Mouse (Mus musculus) liver, embryonic 15.5 days (tissue): Measurements from ENCODE around the gene Ggt7. TPM values are rescaled to one million over a fixed set of nuclear protein-coding genes. Genes with fewer than 3 reads are reported as not detected.
"Not testable (repeated sequence)": the region's sequence is repeated elsewhere in the genome, so short reads cannot be mapped to it uniquely, and the experiment has no call there.

ENCODE experiments used
- ATAC-seq: fragments of 200-750 bp; cut with Nextera tagmentation; 2 replicates; pipeline ENCODE4 v1.8.0; 2017; ENCODE audit warnings: moderate number of reproducible peaks, mild to moderate bottlenecking, moderate library complexity; ENCODE audit not compliant: insufficient read depth
- H3K27ac ChIP-seq: fragments of 300-500 bp; sonication (generic); replicated peaks from 2 replicates; pipeline ENCODE4 v1.5.1; 2015; ENCODE audit warnings: mild to moderate bottlenecking, inconsistent platforms
- H3K27me3 ChIP-seq: fragments of 300-500 bp; sonication (generic); 2 replicates; pipeline ENCODE4 v1.6.1; 2015; ENCODE audit warnings: mild to moderate bottlenecking, inconsistent platforms
- H3K36me3 ChIP-seq: fragments of 300-500 bp; sonication (generic); replicated peaks from 2 replicates; pipeline ENCODE4 v1.6.1; 2015; ENCODE audit warnings: moderate library complexity, mild to moderate bottlenecking, inconsistent platforms
- H3K4me1 ChIP-seq: fragments of 300-500 bp; sonication (generic); replicated peaks from 2 replicates; pipeline ENCODE4 v1.6.1; 2015; ENCODE audit warnings: inconsistent platforms
- H3K4me2 ChIP-seq: fragments of 300-500 bp; sonication (generic); 2 replicates; pipeline ENCODE4 v1.6.1; 2015; ENCODE audit warnings: moderate library complexity, mild to moderate bottlenecking, inconsistent platforms
- H3K4me3 ChIP-seq: fragments of 300-500 bp; sonication (generic); replicated peaks from 2 replicates; pipeline ENCODE4 v1.5.1; 2015; ENCODE audit warnings: mild to moderate bottlenecking, inconsistent platforms
- H3K9ac ChIP-seq: fragments of 300-500 bp; sonication (generic); 2 replicates; pipeline ENCODE4 v1.6.1; 2015; ENCODE audit warnings: moderate library complexity, mild to moderate bottlenecking, inconsistent platforms
- H3K9me3 ChIP-seq: fragments of 300-500 bp; sonication (generic); replicated peaks from 2 replicates; pipeline ENCODE4 v1.6.1; 2016; ENCODE audit warnings: inconsistent platforms
- WGBS: fragments of 180-500 bp; shearing (Covaris S2); methylation state at CpG from one replicate; pipeline ENCODE4 v1.1.7; 2015; ENCODE audit warnings: mixed read lengths; ENCODE audit not compliant: insufficient replicate concordance; 5-methylcytosine and 5-hydroxymethylcytosine counted together
- polyA plus RNA-seq: library from polyadenylated mRNA; unstranded; fragments of >200 nt; fragmentation: Nextera tagmentation; extraction: Ambion mirVana; gene quantifications from 2 replicates; pipeline ENCODE4 v1.2.1, GENCODE M21; 2015

The Ggt7 gene
- 0.29 and 0.36 TPM in 2 replicates for polyA plus RNA-seq

GRCm38 (mm10) chr2:155517455-155518423 lies at the start of gene Ggt7, which contains the start of gene Acss2:
TSS of gene Ggt7 (minus strand) at chr2:155518237.
TSS of gene Acss2 (plus strand) at chr2:155517948.
- Histone ChIP-seq H3K9me3 (no peaks in the 10 kb centered on the region), H3K27ac (peak within 1 kb of the TSS; percentile 86), H3K27me3 (peaks cover 36% of the 10 kb centered on the region), H3K4me1 (peaks cover 28% of the 10 kb centered on the region), H3K9ac (peak within 1 kb of the TSS; percentile 79), H3K36me3 (peaks cover 5% of the 10 kb centered on the region; the same call in 1 of the 2 replicates), H3K4me2 (peak within 1 kb of the TSS; percentile 81), H3K4me3 (peak within 1 kb of the TSS; percentile 79)
- WGBS, result 2% methylated on average over 70 of the region's 70 CpGs
- ATAC-seq, result peak; percentile 97

DNA sequence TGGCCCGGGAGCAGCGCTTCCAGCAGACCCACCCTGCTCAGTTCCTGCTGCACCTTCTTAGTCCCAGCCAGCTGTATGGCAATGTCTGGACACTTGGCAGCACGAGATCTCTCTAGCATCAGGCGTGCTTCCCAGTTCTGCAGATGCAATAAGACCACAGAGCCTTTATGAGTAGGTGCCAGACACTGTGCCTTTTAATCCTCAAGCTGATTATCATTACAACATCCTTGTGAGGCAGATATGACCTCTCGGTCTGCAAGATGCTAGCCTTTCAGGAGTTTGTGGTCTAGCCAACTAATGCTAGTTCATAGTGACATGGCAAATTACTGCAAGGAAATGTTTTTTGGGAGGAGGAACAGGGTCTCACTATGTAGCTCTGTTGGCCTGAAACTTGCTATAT lies 49.7 kb upstream of the Ggt7 start:
- Histone ChIP-seq H3K9me3 (no peaks in the 10 kb centered on the region), H3K27me3 (no peaks in the 10 kb centered on the region), H3K27ac (no peak overlapping the region), H3K4me2 (no peak overlapping the region), H3K4me1 (no peaks in the 10 kb centered on the region; the same call in 1 of the 2 replicates), H3K36me3 (peaks cover 88% of the 10 kb centered on the region), H3K9ac (no peak overlapping the region), H3K4me3 (no peak overlapping the region)
- ATAC-seq, result no peak
- WGBS, result 59% methylated on average over 5 of the region's 5 CpGs

DNA sequence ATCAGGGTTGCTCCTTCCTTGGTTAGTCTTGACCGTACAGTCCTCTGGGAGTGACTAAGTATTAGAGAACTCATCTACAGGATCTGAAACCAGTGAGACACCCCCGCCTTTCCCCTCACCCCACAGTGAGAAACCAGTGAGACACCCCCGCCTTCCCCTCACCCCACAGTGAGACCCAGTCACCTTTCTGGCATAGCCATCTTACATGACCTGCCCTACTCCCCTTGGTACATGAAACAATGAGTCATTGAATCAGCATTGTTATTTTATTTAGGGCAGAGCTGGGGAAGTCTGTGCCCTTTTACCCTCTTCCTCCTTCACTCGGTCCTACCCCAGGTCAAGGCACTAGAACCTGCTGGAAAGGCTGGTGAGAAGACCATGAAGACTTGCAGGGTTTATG lies 44.9 kb upstream of the Ggt7 start:
- 67% methylated on average over 4 of the region's 4 CpGs for WGBS
- peaks cover 89% of the 10 kb centered on the region for H3K36me3 ChIP-seq
- H3K4me3 ChIP-seq, result no peak overlapping the region
- H3K9ac ChIP-seq, result no peak overlapping the region
- H3K4me2 ChIP-seq, result no peak overlapping the region
- no peaks in the 10 kb centered on the region for H3K4me1 ChIP-seq
- no peaks in the 10 kb centered on the region for H3K27me3 ChIP-seq
- ATAC-seq, result no peak
- H3K27ac ChIP-seq, result no peak overlapping the region
- H3K9me3 ChIP-seq, result no peaks in the 10 kb centered on the region

GRCm38 (mm10) chr2:155562209-155562608 lies 44.2 kb upstream of the Ggt7 start:
- Histone ChIP-seq H3K27ac (no peak overlapping the region), H3K36me3 (peaks cover 82% of the 10 kb centered on the region), H3K9me3 (no peaks in the 10 kb centered on the region), H3K4me3 (no peak overlapping the region), H3K4me1 (no peaks in the 10 kb centered on the region), H3K9ac (no peak overlapping the region), H3K4me2 (no peak overlapping the region), H3K27me3 (no peaks in the 10 kb centered on the region)
- ATAC-seq, result no peak
- WGBS, result 25% methylated on average over 1 of the region's 1 CpGs

DNA sequence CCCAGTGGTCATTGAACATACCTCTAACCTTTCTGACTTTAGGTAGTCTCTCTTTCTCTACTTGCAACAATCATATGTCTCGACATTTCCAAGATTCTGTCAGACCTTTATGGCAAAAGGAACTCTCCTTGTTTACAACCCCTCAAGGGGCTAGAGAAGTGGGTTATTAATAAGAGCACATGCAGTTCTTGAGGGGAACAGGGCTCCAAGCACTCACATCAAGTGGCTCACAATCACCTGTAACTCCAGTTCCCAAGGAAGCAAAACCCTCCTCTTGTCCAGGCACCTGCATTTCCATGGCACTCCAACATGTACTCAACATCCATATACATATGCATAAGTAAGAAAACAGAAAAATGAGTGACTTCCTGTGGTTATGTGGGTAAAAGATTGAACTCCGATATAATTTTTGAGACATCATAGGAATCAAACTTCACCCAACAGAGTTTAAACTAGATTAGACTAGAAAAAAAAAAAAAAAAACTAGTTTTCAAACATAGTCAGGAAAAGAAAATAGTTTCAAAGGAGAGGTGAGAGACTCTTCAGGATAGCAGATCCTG lies 36.5 kb upstream of the Ggt7 start:
- H3K27ac ChIP-seq, result no peak overlapping the region
- H3K4me1 ChIP-seq, result peaks cover 13% of the 10 kb centered on the region
- no peaks in the 10 kb centered on the region for H3K27me3 ChIP-seq
- no peak overlapping the region for H3K4me3 ChIP-seq
- H3K9me3 ChIP-seq, result no peaks in the 10 kb centered on the region
- H3K4me2 ChIP-seq, result no peak overlapping the region
- 58% methylated on average over 2 of the region's 2 CpGs for WGBS
- peaks cover 12% of the 10 kb centered on the region for H3K36me3 ChIP-seq
- no peak for ATAC-seq
- no peak overlapping the region for H3K9ac ChIP-seq

GRCm38 (mm10) chr2:155552949-155553354 lies 34.9 kb upstream of the Ggt7 start:
- H3K4me1 ChIP-seq, result peaks cover 13% of the 10 kb centered on the region
- H3K9ac ChIP-seq, result no peak overlapping the region
- no peaks in the 10 kb centered on the region for H3K27me3 ChIP-seq
- no peak overlapping the region for H3K4me3 ChIP-seq
- ATAC-seq, result peak; percentile 85
- no peak overlapping the region for H3K4me2 ChIP-seq
- H3K36me3 ChIP-seq, result no peaks in the 10 kb centered on the region
- H3K9me3 ChIP-seq, result no peaks in the 10 kb centered on the region
- peak overlapping the region; percentile 67 for H3K27ac ChIP-seq

DNA sequence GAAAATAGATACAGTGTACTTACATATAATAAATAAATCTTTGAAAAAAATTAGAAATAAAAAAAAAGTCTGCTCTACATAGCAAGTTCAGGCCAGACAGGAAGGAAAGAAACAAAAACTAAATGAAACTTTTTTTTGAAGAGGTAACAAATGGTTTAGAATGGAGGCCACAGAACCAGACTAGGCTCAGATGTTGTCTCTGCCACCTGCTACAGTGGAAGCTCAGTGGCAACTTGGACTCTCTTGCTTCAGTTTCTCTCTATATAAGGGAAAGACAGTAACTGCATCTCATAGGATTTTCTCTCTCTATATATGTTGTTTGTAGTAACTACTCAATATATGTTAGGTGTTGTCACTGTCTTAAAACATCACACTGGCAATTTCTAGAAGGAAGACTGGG lies 34.3 kb upstream of the Ggt7 start:
- no peaks in the 10 kb centered on the region for H3K9me3 ChIP-seq
- no peaks in the 10 kb centered on the region for H3K27me3 ChIP-seq
- H3K4me3 ChIP-seq, result no peak overlapping the region
- peaks cover 13% of the 10 kb centered on the region for H3K4me1 ChIP-seq
- H3K9ac ChIP-seq, result no peak overlapping the region
- H3K36me3 ChIP-seq, result no peaks in the 10 kb centered on the region
- ATAC-seq, result no peak
- peak overlapping the region; percentile 67; the same call in 1 of the 2 replicates for H3K27ac ChIP-seq
- H3K4me2 ChIP-seq, result no peak overlapping the region

DNA sequence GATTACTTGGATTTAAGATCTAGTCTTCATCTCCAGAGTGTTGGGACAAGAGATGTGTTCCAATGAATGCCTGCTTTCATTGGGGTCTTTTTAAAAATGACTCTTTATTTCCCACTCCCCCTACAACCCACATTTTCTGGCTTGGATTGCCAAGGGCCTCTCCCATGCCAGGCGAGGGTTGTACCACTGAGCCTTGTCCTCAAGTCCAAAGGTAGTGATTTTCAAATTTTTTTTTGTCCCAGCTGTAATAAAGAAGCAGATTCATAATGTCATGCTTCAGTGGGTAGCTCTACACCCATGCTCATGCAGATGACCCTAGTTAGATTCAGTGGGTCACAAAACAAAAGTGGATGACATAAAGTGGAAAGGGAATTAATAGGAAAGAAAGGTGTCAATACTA lies 28.9 kb upstream of the Ggt7 start:
- 67% methylated on average over 1 of the region's 1 CpGs for WGBS
- H3K9ac ChIP-seq, result no peak overlapping the region

GRCm38 (mm10) chr2:155540822-155541458 lies 22.9 kb upstream of the Ggt7 start:
- ATAC-seq, result no peak
- Histone ChIP-seq H3K27me3 (no peaks in the 10 kb centered on the region), H3K36me3 (no peaks in the 10 kb centered on the region), H3K4me2 (no peak overlapping the region), H3K27ac (no peak overlapping the region), H3K4me3 (no peak overlapping the region), H3K9ac (no peak overlapping the region), H3K4me1 (peaks cover 7% of the 10 kb centered on the region; the same call in 1 of the 2 replicates), H3K9me3 (no peaks in the 10 kb centered on the region)
- 55% methylated on average over 6 of the region's 6 CpGs for WGBS

More for the DNA sequence above, 28.9 kb upstream of the Ggt7 start:
- H3K27ac ChIP-seq, result no peak overlapping the region
- no peak overlapping the region for H3K4me3 ChIP-seq
- no peaks in the 10 kb centered on the region for H3K9me3 ChIP-seq
- no peaks in the 10 kb centered on the region for H3K36me3 ChIP-seq
- no peak for ATAC-seq
- H3K4me2 ChIP-seq, result no peak overlapping the region
- H3K27me3 ChIP-seq, result no peaks in the 10 kb centered on the region
- H3K4me1 ChIP-seq, result no peaks in the 10 kb centered on the region

GRCm38 (mm10) chr2:155539696-155540095 lies 21.7 kb upstream of the Ggt7 start:
- no peaks in the 10 kb centered on the region for H3K36me3 ChIP-seq
- no peak overlapping the region for H3K4me2 ChIP-seq
- H3K9ac ChIP-seq, result no peak overlapping the region
- no peak overlapping the region for H3K4me3 ChIP-seq
- H3K4me1 ChIP-seq, result peaks cover 7% of the 10 kb centered on the region; the same call in 1 of the 2 replicates
- ATAC-seq, result no peak
- H3K9me3 ChIP-seq, result no peaks in the 10 kb centered on the region
- H3K27me3 ChIP-seq, result no peaks in the 10 kb centered on the region
- no peak overlapping the region for H3K27ac ChIP-seq

DNA sequence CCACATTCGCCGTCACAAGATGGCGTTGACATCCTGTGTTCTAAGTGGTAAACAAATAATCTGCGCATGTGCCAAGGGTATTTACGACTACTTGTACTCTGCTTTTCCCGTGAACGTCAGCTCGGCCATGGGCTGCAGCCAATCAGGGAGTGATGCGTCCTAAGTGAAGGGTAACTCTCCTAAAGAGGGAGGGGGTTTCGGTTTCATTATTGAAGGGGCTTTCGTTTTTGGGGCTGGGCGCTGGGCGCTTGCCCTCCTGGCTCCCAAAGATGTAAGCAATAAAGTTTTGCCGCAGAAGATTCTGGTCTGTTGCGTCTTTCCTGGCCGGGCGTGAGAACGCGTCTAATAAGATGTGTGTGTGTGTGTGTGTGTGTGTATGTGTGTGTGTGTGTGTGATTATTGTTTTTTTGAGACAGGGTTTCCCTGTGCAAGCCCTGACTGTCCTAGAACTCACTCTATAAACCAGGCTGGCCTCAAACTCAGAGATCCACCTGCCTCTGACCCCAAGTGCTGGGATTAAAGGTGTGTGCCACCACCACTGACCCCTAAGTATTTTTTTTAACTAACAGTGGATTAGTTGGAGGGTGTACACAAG lies 20.5 kb upstream of the Ggt7 start:
- not testable (repeated sequence) for H3K27me3 ChIP-seq, H3K36me3 ChIP-seq, H3K9ac ChIP-seq, H3K9me3 ChIP-seq, H3K4me1 ChIP-seq
- H3K27ac ChIP-seq, result peak overlapping the region; percentile 45; the same call in 1 of the 2 replicates
- peak overlapping the region; percentile 31; the same call in 1 of the 2 replicates for H3K4me2 ChIP-seq
- H3K4me3 ChIP-seq, result peak overlapping the region; percentile 40
- ATAC-seq, result peak; percentile 56; the same call in 1 of the 2 replicates
- WGBS, result 68% methylated on average over 19 of the region's 19 CpGs
